Mouse (Mus musculus) lung, postnatal 25 days (tissue): ENCODE measurements at regions not wholly inside any gene's neighbourhood (a gene's known extent, or its start where the extent isn't known, plus 50 kb on each side); places are given as distances from the start of the nearest gene placed in this dataset.
"Not testable (repeated sequence)": the region's sequence is repeated elsewhere in the genome, so short reads cannot be mapped to it uniquely, and the experiment has no call there.

Source experiments
- DNase-seq: peaks from one replicate; pipeline ENCODE4 v3.0.0; 2022; ENCODE audit warnings: low spot score

DNA sequence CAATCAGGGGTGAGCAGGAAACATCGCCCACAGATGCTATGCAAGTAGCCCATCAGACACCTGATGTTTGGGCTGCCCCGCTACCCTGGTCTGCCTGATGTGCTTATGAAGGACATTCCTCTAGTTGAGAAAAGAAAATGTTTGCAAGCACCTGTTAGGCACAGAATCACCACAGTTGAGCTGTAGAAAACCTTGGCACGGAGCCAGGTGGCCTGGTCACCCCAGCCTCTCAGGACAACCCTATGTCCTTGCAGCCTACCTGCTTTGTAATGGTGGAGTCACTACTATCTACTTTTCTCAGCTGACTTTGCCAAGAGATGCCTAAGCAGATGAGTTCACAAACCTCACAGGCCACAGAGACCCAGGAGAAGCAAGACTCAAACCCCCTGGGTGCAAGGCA lies 86.9 kb upstream of the Irx2 start:
- no peak for DNase-seq

DNA sequence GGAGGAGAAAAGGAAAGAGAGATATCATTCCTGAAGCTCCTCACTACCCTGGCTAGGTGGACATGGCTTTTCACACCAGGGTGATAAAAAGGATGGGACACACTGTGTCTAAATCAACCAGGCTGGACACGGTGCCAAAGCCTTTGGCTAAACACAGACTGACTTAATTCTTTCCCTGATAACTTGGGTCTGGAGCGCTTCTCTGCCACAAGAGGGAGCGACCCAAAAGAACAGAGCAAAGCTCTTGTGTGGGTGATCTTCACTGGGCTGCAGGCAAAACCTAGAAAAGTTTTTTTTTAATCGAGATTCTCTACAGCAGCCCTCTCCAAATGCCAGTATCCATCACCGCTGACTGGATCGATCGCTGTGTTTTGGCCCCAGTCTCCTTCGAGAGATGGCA lies 70.7 kb upstream of the Irx2 start:
- no peak for DNase-seq

DNA sequence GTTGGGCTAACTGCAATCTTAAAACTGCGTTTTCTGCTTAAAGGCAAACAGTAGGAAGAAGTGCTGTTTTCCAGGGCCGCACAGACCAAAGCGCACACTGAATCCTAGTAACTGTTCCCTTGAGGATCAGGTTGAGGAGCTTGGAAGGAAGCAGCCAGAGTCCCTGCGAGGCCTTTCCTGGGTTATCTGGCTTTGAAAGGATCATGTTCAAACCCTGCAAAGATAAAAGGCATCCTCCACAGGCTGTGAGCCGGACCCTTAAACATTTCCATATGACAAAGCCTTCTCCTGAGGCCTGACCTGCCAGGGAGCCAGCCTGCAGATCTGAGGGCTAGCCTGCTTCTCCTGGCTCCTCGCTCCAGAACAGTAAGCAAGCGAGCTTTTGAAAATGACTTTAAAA lies 56.7 kb upstream of the Irx2 start:
- DNase-seq = no peak

DNA sequence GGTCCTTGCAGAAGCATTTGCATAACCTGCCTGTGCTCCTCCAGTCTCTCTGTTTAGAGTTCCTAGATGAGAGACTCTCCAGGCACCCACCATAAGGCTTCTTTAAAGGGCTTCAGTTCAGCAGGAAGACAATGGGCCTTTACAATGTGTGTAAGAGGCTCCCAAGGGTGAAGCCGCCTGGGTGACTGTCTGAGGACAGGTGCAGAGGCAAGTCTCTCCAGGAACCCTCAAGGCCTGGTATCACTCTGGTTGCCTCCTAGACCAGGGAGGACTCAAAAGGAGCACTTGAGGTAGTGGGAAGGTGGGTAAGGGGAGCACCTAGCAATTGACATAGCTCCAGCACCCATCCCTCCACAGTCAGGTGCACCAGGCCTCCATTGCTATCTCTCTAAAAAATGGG lies 55.8 kb upstream of the Irx2 start:
- no peak for DNase-seq

DNA sequence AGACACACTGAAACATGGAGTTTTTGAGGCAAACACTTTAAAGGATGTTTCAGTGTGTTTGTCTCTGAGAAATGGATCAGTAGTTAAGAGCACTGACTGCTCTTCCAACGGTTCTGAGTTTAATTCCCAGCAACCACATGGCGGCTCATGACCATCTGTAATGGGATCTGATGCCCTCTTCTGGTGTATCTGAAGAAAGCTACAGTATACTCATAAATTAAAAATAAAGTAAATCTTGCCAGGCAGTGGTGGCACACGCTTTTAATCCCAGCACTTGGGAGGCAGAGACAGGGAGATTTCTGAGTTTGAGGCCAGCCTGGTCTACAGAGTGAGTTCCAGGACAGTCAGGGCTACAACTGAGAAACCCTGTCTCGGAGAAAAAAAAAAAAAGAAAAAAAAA lies 54.5 kb upstream of the Irx2 start:
- DNase-seq = not testable (repeated sequence)

DNA sequence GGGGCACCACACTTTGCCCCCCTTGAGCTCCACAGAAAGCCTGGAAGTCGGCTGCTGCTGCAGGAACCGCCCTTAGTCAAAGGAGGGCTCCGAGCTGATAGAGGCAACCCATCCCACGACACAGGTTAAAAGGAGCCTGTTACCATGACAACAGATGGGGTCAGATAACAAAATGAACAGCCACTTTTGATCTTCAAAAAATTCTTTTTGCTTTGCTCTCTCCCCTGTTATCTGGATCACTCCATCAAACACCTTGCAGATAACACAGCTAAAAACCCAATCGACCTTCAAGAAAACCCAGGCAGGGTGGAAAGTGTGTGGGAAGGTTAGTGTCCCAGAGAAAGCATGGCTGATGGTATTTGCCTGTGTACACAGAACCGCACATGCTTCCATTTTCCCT lies 52.1 kb upstream of the Irx2 start:
- no peak for DNase-seq

DNA sequence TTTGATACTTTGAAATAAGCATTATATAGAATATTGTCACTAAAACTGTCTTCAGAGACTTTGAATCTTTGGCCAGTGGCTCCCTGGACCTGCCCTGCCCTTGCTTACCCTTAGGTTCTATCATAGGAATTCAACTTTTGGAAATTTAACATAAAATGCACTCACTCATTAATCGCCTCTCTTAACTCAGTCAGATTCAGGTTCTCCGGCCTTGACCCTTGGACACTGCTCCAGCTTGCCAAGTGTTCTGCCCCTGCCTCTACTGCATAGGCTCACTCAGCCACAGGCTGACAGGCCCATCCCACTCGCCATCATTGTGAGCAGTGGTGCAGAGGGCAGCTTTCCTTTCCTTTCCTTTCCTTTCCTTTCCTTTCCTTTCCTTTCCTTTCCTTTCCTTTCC lies 50.2 kb upstream of the Irx2 start:
- no peak for DNase-seq
